Mouse (Mus musculus): ENCODE data around the gene Aar2. TPM values are rescaled to one million over a fixed set of nuclear protein-coding genes. Genes with fewer than 3 reads are reported as not detected.

The Aar2 gene
- polyA plus RNA-seq (2012; rRNA removed), result 5.3 and 7.1 TPM in 2 replicates

GRCm38 (mm10) chr2:156547123-156547891 is at the start of gene Aar2:
TSS of gene Aar2 (plus strand) at chr2:156547584.

DNA sequence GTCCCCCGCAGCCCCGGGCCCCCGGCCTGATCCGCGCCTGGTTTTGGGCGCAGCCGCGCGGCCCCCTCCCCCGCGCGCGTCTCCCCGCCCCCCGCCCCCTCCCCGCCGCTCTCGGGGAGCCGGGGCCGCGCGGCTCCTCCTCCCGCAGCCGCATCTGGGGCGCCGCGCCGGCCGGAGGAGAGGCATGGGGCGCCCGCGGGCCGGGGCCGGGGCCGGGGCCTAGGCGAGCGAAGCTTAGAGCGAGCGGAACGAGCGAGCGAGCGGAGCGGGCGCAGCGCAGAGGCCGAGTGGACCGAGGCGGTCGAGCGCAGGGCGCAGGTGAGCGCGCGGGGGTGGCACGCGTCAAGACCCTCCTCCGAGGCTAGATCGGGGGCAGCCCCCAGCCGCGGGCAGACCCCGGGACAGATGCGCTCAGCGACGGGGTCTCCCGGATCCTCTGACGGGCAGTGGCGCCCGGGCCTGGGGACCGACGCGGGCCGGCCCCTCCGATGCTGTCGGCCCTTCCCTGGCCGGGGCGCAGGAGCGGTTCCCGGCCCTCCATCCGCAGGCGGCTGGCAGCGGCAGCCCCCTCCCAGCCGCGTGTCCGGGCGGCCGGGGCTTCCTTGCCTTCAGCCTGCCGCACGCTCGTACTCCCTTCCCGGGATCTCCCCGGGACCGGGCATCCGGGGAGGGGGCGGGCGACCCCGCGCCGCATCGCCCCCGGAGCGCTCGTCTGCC is 66.3 kb downstream of the Aar2 start, which contains the start of gene Dlgap4:
Dlgap4 (plus strand) TSS at position 165 of the 717 bp plus-strand sequence.

Other genes with a start within 250 kb of the Aar2 start
- gene Cnbd2, start 235.3 kb upstream of the Aar2 start, polyA plus RNA-seq (2012; rRNA removed), result 0.42 and 0.46 TPM in 2 replicates
- gene Scand1, start 234.9 kb upstream of the Aar2 start, polyA plus RNA-seq (2012; rRNA removed), result 28.7 and 35.3 TPM in 2 replicates
- 2.5 TPM in 2 replicates for gene Epb41l1, start 126.7 kb upstream of the Aar2 start, polyA plus RNA-seq (2012; rRNA removed)
- gene Dlgap4, start 66.1 kb downstream of the Aar2 start, polyA plus RNA-seq (2012; rRNA removed), result 6.0 and 7.4 TPM in 2 replicates
- 25.4 and 26.0 TPM in 2 replicates for gene Myl9, start 227.8 kb downstream of the Aar2 start, polyA plus RNA-seq (2012; rRNA removed)

All from liver, embryonic 14 days (tissue).